Mouse (Mus musculus) cerebellum, postnatal 36 days (tissue): ENCODE data around the gene Atoh7.

Experiments used
- DNase-seq, 2 experiments: peaks; one replicate each; pipeline ENCODE4 v3.0.0; 2021 to 2022; ENCODE audit warnings: mixed read lengths in 2 of 2

Gene Atoh7

DNA sequence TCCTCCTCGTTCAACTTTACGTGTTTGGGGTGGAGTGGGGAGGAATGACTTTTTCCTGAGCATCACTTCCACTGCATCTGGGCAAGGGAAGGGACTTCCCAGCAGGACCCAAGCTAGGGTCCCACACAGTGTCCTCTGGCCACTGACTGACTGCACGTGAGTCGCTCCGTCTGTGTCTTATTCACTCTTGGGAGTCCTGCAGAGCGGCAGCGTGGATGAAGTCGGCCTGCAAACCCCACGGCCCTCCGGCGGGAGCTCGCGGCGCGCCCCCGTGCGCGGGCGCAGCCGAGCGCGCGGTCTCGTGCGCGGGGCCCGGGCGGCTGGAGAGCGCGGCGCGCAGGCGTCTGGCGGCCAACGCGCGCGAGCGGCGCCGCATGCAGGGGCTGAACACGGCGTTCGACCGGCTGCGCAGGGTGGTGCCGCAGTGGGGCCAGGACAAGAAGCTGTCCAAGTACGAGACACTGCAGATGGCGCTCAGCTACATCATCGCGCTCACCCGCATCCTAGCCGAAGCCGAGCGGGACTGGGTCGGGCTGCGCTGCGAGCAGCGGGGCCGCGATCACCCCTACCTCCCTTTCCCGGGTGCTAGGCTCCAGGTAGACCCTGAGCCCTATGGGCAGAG is 601 bp downstream of the Atoh7 start:
- peak; percentile 88 to 92 for DNase-seq

DNA sequence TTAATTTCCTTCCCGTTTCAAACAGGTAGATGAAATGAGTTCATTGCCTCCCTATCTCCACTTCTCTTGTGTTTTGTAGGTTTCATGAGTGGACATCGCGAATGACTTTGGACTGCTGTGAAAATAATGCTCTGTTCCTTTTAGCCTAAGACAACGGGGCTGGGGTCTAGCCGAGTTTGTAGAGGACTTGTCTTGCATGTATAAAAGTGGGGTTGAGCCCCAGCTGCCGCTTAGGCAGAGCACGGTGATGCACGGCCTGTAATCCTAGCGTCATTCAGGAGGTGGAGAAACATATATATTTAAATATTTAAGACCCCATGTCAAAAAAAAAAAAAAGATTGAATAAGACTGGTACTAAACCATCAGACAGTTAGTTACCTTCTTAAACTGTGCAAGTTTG is 1.2 kb downstream of the Atoh7 start:
- no peak for DNase-seq

DNA sequence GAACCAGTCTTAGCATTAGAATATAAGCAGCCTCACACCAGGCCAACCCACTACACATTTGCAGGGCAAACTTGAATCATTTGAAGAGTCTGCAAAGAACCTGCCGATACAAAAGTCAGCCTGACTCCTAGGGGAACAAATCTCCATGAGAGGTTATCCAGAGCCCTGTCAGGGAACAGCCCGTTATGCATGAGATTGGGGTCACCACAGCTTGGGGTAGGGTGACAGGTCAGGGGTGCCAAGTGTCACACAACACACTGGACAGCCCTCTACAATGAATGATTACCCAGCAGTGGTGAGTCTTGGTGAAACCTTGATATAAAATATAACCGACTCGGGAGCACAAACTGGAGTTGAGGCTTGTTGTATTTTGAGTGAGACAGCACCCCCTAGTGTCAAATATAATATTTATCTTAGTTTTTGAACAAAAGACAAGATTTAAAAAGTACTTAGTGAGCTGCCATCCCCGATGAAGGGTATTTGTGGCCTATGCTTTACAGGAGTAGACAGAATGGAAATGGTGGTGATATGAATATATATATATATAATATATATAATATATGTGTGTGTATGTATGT is 13.7 kb downstream of the Atoh7 start:
- DNase-seq = peak in 1 of 2 experiments; percentile 43

DNA sequence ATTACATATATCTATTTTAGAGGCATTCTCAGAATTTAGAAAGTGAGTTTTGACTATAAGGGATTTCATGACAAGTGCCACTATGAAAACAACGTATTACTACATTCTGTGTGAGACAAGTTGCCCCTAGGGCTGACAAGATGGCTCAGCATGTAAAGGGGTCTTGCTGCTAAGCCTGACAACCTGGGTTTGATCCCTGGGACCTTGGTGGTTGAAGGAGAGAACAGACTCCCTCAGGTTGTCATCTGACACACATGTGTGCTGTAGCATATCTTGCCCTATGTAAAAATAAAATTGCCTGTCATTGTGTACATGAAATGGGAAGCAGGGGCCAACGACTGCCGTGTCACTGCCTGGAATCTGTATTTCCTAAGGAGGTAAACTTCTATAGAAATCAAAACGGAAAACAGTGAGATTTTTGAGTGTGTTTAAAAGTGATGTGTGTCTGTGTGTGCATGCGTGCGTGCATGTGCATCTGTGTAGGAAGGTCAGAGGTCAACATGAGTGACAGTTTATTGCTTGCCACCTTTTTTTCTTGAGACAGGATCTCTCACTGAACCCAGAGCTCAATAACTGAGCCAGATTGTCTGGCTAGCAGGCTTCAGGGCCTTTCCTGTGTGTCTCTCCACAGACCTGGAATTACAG is 14.4 kb downstream of the Atoh7 start:
- no peak for DNase-seq

DNA sequence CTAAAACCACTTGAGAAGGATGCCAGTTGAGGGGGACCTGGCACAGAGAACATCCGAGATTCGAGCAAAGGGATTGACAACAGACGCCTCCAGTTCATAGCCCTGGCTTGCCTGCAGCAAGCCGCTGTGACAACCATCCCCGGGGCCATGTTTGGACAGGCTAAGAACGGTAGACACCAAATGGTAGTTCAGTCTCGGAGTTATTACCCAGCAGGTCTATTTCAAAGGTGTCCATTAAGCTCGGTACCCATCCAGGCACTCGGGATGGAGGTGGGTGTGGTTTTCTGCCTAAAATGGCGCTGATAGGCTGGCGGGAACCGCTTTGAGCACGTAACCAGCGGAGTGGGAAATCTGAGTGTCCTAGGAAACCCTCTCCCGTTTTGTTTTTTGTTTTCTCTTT is 16.4 kb downstream of the Atoh7 start:
- no peak for DNase-seq

DNA sequence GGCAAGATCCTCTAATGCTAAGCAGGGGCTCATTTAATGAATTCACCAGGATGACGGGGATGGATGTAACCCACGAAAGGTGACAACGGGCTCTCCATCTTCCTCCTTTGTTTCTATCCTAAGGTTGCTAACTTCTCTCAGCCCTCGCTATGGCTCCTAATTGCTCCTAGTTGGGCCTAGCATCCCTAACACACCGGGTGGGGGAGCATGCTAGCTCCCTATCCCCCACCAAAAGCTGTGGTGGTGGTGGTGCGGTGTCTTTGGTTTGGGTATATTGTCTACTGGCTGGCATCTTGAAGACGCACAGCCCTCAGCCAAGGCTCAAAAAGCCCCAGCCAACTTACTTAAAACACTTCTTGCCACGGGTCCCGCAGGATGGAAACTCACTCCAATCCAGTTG is 16.9 kb downstream of the Atoh7 start:
- no peak for DNase-seq

DNA sequence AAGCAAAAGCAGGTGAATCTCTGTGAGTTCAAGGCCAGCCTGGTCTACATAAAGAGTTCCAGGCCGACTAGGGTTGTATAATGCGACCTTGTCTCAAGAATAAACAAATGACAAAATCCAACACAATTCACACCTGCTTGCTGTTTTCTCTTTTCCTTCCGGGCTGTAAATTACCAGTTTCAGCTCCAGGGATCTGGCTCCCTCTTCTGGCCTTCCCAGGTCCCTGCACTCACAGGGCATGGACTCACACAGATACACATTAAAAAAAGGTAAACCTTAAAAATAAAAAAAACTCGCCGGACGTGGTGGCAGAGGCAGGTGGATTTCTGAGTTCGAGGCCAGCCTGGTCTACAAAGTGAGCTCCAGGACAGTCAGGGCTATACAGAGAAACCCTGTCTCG is 18.1 kb downstream of the Atoh7 start:
- no peak for DNase-seq

DNA sequence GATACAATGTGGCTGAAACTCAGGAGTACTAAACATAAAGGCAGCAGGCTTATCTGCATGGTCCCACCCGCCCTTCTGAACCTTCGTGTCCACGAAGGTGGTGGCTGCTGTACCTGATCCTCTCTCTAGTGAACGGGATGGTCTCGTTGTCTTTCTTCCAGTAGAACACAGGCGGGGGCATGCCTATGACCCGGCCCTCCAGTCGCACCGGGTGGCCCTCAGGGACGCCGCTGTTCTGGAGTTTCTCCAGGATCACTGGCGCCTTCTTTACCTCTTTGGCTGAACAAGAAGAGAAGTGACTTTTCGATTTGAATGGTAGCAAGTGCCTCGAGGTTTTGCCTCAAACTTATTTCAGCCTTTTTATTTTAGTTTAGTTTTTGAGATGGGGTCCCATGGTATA is 20.5 kb downstream of the Atoh7 start:
- DNase-seq = no peak

DNA sequence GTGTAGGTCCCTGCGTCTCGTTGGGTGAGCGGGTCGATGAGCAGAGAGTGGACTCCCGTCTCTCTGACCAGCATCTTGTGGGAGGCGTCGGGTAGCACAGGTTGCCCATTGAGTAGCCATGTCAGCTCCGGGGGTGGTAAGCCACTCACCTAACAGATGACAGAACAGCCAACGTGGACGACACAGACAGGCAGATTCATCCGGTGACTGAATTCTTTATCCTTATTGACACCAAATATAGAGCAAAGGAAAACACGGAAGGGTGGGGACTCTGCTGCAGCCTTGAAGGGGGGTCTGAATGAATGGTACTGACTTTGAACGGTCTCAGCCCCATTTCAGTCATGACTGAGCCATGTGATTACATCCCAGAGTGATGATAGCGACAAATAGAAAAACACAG is 22.5 kb downstream of the Atoh7 start:
- no peak for DNase-seq

DNA sequence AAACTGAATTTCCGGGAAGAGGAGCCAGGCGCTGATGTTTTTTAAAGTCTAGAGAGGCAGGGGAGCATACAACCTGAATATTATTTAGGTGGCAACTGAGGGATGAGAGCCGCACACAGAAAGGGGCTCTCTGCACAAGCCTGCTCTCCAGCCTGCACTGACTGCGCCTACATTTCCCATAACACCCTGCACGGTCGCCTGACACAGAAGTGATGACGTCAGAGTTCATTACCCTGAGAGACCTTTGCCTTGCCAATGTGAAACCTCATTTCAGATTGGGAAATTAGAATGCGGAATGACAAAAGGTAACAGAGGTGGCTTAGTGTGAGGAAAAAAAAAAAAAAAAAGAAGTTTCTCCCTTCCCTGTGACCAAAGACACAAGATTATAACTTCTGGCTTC is 23.1 kb downstream of the Atoh7 start:
- peak; percentile 38 to 42 for DNase-seq

DNA sequence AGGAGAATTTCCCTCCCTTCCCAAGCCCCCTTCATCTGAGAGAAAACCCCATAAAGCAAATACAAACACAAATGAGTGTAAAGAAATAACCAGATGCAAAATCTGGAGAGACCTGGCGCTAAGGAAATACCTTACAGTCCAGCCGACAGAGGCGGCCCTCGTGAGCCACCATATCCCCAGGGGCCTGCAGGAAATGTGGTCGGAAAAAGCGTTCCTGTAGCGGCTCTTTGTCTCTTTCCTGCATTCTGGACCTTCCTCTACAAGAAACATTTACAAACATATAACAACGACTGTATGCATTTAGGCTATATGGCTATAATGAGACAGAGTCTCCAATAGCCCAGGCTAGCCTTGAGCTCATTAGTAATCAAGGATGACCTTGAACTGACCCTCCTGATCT is 23.7 kb downstream of the Atoh7 start:
- DNase-seq = no peak

DNA sequence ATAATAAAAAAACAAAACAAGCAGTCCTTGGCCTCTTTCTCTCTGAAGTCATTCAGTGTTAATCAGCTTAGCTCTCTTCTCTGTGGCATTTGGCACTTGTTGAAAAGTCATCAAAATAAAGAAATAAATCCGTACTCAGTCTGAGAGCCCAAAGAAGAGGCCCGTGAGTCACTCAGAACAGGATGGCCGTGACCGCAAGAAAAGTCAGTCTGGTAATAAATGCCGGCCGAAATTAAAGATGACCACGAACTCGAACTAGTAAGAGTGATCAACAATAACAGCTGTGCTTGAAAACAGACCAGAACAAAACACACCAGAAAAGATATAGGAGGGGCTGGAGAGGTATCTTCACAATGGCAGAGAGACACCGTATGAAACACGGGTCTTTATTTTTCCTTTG is 24.6 kb downstream of the Atoh7 start:
- DNase-seq = no peak

DNA sequence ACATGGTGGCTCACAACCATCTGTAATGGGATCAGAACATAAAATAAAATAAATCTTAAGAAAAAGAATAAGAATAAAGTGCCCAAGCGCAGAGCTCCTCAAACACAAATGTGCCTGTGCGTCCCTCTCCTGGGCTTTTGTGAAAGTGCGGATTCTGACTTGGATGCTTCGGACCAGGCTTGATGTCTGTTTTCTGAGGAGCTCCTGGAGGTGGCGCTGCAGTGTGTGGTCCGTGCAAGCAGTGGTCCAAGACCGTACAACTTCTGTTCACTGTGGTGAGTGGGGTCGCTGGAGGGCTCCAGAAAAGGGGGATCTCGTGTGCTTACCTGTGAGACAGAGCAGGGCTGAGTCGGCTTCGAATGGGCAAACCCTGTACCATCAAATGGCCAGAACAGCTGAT is 25.9 kb downstream of the Atoh7 start:
- no peak for DNase-seq

DNA sequence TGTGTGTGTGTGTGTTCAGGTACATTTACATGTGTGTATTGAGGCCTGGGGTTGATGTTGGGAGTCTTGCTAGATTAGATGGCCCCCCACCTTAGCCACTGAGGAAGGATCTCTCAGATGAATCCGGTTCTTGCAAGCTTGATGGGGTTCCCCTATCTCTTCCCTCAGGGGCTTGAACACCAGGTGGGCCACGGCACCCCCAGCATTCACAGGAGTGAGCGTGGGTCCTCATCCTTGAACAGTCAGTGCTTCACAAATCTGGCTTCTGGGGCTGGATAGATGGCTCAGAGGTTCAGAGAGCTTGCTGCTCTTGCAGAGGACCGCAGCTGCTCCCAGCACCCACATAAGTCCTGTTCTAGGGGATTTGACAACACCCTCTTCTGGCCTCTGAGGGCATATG is 26.7 kb downstream of the Atoh7 start:
- DNase-seq = no peak

DNA sequence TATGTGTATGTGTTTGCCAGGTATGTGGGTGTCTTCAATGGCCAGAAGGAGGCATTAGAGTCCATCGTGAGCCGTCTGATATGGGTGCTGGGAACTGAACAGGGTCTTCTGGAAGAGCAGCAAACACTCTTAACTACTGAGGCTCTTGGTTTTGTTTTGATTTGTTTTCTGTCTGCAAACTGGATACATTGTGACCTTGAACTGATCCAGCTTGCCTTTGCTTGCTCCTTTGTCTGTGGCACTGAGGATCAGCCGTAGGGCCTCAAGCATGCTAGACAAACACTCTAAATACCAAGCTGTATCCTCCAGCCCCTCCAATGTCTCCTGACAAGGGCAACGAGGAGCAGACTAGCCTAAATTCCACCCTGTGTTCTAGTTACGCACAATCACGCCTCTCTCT is 27.7 kb downstream of the Atoh7 start:
- no peak for DNase-seq

DNA sequence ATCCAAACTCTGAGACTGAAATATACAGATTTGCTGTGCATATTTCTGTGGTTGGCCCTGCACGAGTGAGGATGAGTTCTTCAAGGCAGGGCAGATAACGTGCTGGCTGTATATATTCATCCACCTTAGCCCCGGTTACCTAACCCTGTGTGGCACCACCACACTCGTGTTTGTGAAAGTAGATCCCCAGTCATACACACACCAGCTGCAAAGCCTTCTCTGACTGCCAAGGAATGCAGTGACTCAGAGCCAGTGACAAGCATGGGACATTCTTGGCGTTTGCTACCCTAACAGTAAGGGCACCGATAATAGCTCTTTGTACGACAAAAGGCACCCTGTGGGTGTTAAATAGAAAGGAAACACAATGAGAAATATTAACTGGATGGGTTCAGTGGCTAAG is 28.8 kb downstream of the Atoh7 start:
- DNase-seq = no peak

DNA sequence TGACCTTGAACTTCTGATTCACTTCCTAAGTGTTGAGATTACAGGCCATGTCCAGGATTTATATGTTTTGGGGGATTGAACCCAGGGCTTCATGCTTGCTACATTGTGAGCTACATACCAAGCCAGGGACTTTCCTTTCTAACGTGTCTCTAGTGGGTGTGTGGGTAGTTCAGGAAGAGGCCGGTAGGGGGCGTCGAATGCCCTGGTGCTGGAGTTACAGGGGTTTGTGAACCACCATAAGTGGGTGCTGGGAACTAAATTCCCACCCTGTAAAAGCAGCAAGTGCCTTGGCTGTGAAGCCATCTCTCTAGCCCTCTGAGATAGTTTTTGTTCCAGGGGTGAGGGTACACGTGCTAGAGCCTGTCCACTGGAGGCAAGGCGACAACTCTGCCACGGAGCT is 31.0 kb downstream of the Atoh7 start:
- no peak for DNase-seq

DNA sequence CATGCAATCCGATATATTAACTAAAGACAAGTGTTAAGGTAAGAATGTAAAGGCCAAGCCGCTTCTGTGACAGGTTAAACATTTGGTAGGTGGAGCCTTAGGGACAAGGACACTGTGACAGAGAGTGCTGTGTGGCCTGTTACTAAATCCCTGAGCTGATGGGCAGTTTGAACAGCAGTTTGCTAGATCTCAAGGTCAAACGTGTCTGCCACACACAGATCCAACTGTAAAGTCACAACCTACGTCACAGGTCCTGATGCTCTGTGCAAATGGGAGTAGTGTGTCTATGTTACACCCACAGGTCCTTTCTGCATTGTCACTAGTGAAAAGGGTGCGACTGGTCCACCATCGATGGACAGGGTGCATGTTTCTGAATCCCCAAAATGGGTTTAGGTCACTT is 32.9 kb downstream of the Atoh7 start:
- no peak for DNase-seq

DNA sequence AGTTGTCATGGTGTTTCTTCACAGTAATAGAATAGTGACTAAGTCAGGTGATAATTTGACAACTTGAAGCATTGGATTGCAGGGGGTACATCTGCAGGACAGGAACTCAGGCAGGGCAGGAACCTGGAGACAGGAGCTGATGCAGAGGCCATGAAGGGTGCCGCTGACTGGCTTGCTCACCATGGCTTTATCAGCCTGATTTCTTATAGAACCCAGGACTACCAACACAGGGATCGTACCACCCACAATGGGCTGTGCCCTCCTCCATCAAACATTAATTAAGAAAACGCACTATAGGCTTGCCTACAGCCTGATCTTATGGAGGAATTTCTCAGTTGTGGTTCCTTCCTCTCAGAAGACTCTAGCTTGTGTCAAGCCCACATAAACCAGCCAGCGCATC is 33.9 kb downstream of the Atoh7 start:
- no peak for DNase-seq

DNA sequence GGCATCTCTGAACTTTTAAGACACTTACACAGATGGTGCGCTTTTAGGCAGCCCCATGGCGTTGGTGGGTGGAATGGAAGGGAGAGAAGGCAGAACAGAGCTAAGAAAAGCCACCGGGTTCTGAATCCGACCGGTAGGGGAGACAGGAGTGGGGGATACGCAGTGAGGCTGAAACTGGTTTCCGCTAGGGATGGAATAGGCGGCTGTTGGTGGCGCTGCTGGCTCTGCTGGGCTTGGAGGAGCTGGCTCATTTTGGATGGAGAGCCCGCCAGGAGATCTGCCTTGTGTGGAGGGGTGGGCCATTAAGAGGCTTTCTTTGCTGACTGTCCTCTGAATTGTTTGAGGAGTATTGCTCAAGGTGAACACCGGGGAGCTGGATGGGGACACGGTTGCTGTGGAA is 36.2 kb downstream of the Atoh7 start:
- DNase-seq = no peak

DNA sequence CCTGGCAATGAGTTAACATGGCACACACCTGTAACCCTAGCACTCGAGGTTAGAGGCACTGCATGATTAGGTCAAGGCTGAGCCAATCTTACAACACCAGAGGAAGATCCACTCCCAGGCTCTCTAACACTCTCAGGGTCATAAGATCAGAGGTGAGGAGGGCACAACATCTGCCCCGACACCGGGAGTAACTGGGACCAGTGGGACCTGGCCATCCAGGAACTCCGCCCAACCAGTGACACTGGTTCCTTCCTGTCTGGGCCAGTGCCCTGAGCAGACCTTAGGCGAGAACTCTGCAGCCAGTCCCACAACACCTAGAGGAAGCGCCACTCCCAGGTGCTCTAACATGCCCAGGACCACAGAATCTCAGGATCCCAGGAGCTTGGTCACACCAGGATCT is 37.0 kb downstream of the Atoh7 start:
- DNase-seq = no peak

DNA sequence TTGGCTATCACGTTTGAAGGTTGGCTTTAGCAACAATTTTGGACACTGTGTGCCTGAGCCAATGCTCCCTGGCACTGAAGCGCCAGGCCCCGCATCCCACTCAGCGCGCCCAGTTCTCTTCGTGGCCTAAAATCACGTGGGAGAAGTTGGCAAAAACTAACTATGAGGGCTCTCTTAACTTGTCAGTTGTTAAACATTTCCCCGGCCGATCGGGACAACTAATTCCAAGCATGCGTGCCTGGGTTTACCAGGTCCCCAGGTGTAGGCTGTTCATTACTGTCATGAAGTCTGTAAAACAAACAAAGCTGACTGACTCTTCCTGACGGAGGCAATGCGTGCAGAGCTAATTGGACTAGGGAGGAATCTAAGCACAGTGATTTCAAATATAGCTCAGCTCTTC is 43.2 kb downstream of the Atoh7 start:
- no peak for DNase-seq
